22 mouse cellular contexts compared by ENCODE assay signal in the genomic region with DNA sequence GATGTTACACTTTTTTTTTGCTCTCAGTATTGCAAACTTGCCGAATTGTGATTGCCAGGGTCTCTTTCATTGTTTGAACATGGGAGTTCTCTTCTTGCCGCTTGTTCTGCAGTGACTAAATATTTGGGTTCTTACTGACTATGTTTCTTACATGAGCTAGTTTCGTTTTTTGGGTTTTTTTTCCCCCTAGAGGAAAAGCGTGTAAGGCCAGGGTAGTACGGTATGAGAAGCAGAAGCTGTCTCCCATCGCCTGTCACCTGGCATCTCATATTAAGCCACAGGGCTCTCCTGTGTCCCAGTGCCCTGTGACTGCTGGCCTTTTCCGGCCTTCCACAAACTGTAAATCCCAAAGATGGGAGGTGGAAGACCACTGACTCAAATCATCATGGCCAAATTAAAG.
DNase-seq lines count a peak whose midpoint lies in the region; ATAC-seq lines count a peak whose summit lies in the region.
"Had no signal": no experiment of that assay in that cellular context is flagged by ENCODE, and none has a peak within 500 bp of the region (broad histone marks: within the 10 kb centered on the region; RNA-seq: fewer than 3 reads in every experiment).

No protein-coding gene starts in this region.

- H3K27me3 ChIP-seq in kidney, embryonic 16.5 days (ENCODE audit: insufficient read depth, low read length) = no peaks in the 10 kb centered on the region; the same call in 1 of the 2 replicates
- H3K27me3 ChIP-seq in neural tube, embryonic 14.5 days (ENCODE audit: control insufficient read depth, insufficient read depth, low read length) = no peaks in the 10 kb centered on the region
- H3K27me3 ChIP-seq: embryonic facial prominence, embryonic 12.5 days; forebrain, embryonic 15.5 days; heart, embryonic 15.5 days had no signal

- peaks cover 4% of the 10 kb centered on the region; the same call in 1 of the 2 replicates for H3K4me1 ChIP-seq in kidney, embryonic 16.5 days (ENCODE audit: insufficient read depth, low read length)
- H3K4me1 ChIP-seq in neural tube, embryonic 14.5 days (ENCODE audit: control insufficient read depth, insufficient read depth, low read length) = no peaks in the 10 kb centered on the region
- H3K4me1 ChIP-seq: embryonic facial prominence, embryonic 12.5 days; forebrain, embryonic 15.5 days; heart, embryonic 15.5 days; hindbrain, embryonic 10.5 days had no signal

- H3K9me3 ChIP-seq in kidney, embryonic 16.5 days (ENCODE audit: low read length) = no peaks in the 10 kb centered on the region
- H3K9me3 ChIP-seq in neural tube, embryonic 14.5 days (ENCODE audit: control insufficient read depth, low read length) = no peaks in the 10 kb centered on the region
- H3K9me3 ChIP-seq: embryonic facial prominence, embryonic 12.5 days; forebrain, embryonic 15.5 days; heart, embryonic 15.5 days; hindbrain, embryonic 10.5 days had no signal

- DNase-seq in heart, adult 11 months = peak; percentile 44
- no peak for DNase-seq in heart, postnatal 4 days
- no peak for DNase-seq in kidney, adult 8-10 months
- no peak for DNase-seq in neural tube, embryonic 10.5 days (ENCODE audit: extremely low spot score, low spot score)
- no peak for DNase-seq in urinary bladder, postnatal 36 days (ENCODE audit: low spot score in 2 of 2)
- DNase-seq: adrenal gland, postnatal 14 days; B cell, adult 2 months; cerebellum, adult 11-12 months; cerebellum, adult 9-10 months; cerebellum, postnatal 25 days; gastrocnemius, postnatal 10 days; heart, adult 2 months; heart, postnatal 14 days had no signal

- WGBS in kidney, embryonic 16.5 days = 22% methylated on average over 7 of the region's 7 CpGs
- WGBS in neural tube, embryonic 14.5 days = 66% methylated on average over 7 of the region's 7 CpGs

- ATAC-seq in kidney, embryonic 16.5 days (ENCODE audit: low FRiP score, low TSS enrichment) = peak; percentile 73
- 0 out of 2 replicates have a peak, but pooled peaks have one; percentile 38 for ATAC-seq in neural tube, embryonic 14.5 days (ENCODE audit: low read depth)
- ATAC-seq: activated CD4-positive, CD25-positive, alpha-beta regulatory T cell, adult 4 months; forebrain, embryonic 15.5 days; Patski had no signal

- no peaks in the 10 kb centered on the region for H3K36me3 ChIP-seq in kidney, embryonic 16.5 days (ENCODE audit: insufficient read depth, low read length)
- no peaks in the 10 kb centered on the region for H3K36me3 ChIP-seq in neural tube, embryonic 14.5 days (ENCODE audit: control insufficient read depth, insufficient read depth, low read length)
- H3K36me3 ChIP-seq: embryonic facial prominence, embryonic 12.5 days; forebrain, embryonic 15.5 days; heart, embryonic 15.5 days; hindbrain, embryonic 10.5 days had no signal

- no peak overlapping the region for H3K9ac ChIP-seq in kidney, embryonic 16.5 days (replicated peaks; ENCODE audit: low read length)
- no peak overlapping the region for H3K9ac ChIP-seq in neural tube, embryonic 14.5 days (replicated peaks; ENCODE audit: low read depth, low read length)
- H3K9ac ChIP-seq: embryonic facial prominence, embryonic 12.5 days; forebrain, embryonic 15.5 days; heart, embryonic 15.5 days had no signal

- no peak overlapping the region for H3K27ac ChIP-seq in kidney, embryonic 16.5 days (ENCODE audit: low read length)
- H3K27ac ChIP-seq in neural tube, embryonic 14.5 days (ENCODE audit: low read depth, low read length) = no peak overlapping the region
- H3K27ac ChIP-seq: embryonic facial prominence, embryonic 12.5 days; forebrain, embryonic 15.5 days; heart, adult 2 months; heart, embryonic 15.5 days; hindbrain, embryonic 10.5 days had no signal

- peak overlapping the region; percentile 45 for H3K4me2 ChIP-seq in kidney, embryonic 16.5 days (replicated peaks; ENCODE audit: low read depth, low read length)
- no peak overlapping the region for H3K4me2 ChIP-seq in neural tube, embryonic 14.5 days (ENCODE audit: low read depth, low read length)
- H3K4me2 ChIP-seq: embryonic facial prominence, embryonic 12.5 days; forebrain, embryonic 15.5 days; heart, embryonic 11.5 days; heart, embryonic 15.5 days had no signal

- no peak overlapping the region for H3K4me3 ChIP-seq in kidney, embryonic 16.5 days (ENCODE audit: low read length)
- no peak overlapping the region for H3K4me3 ChIP-seq in neural tube, embryonic 14.5 days (ENCODE audit: low read depth, low read length)
- H3K4me3 ChIP-seq: embryonic facial prominence, embryonic 12.5 days; forebrain, embryonic 15.5 days; heart, adult 2 months; heart, embryonic 15.5 days; hindbrain, embryonic 10.5 days had no signal
